Mouse (Mus musculus) kidney, embryonic 14.5 days (tissue): ENCODE results near the gene Rs1. TPM values are rescaled to one million over a fixed set of nuclear protein-coding genes. Genes with fewer than 3 reads are reported as not detected.
A peak's percentile ranks its signal among the peaks of the same experiment; 100 is the strongest.
"Not testable (repeated sequence)": the region's sequence is repeated elsewhere in the genome, so short reads cannot be mapped to it uniquely, and the experiment has no call there.

ENCODE experiments used
- ATAC-seq: fragments of 200-750 bp; cut with Nextera tagmentation; 2 replicates; pipeline ENCODE4 v1.8.0; 2017; ENCODE audit warnings: moderate number of reproducible peaks, mild to moderate bottlenecking, moderate TSS enrichment, moderate library complexity; ENCODE audit not compliant: low FRiP score, low TSS enrichment
- H3K27ac ChIP-seq: fragments of 300-500 bp; sonication (generic); 2 replicates; pipeline ENCODE4 v1.5.1; 2014; ENCODE audit warnings: low read depth, mild to moderate bottlenecking, low read length, moderate library complexity, mixed read lengths
- H3K27me3 ChIP-seq: fragments of 300-500 bp; sonication (generic); 2 replicates; pipeline ENCODE4 v1.6.1; 2014; ENCODE audit warnings: mild to moderate bottlenecking, low read length; ENCODE audit not compliant: control insufficient read depth, insufficient read depth
- H3K36me3 ChIP-seq: fragments of 300-500 bp; sonication (generic); 2 replicates; pipeline ENCODE4 v1.6.1; 2014; ENCODE audit warnings: low read length, mixed read lengths; ENCODE audit not compliant: control insufficient read depth, insufficient read depth
- H3K4me1 ChIP-seq: fragments of 300-500 bp; sonication (generic); 2 replicates; pipeline ENCODE4 v1.6.1; 2014; ENCODE audit warnings: low read length, mixed read lengths; ENCODE audit not compliant: control insufficient read depth, insufficient read depth
- H3K4me2 ChIP-seq: fragments of 300-500 bp; sonication (generic); replicated peaks from 2 replicates; pipeline ENCODE4 v1.6.1; 2014; ENCODE audit warnings: low read depth, mild to moderate bottlenecking, low read length
- H3K4me3 ChIP-seq: fragments of 300-500 bp; sonication (generic); 2 replicates; pipeline ENCODE4 v1.5.1; 2014; ENCODE audit warnings: mild to moderate bottlenecking, low read length
- H3K9ac ChIP-seq: fragments of 300-500 bp; sonication (generic); 2 replicates; pipeline ENCODE4 v1.6.1; 2014; ENCODE audit warnings: low read depth, mild to moderate bottlenecking, low read length, moderate library complexity
- H3K9me3 ChIP-seq: fragments of 300-500 bp; sonication (generic); 2 replicates; pipeline ENCODE4 v1.6.1; 2016; ENCODE audit warnings: low read length; ENCODE audit not compliant: control insufficient read depth
- WGBS: fragments of 180-500 bp; shearing (Covaris S2); extraction: QIAGEN DNeasy Blood & Tissue Kit; methylation state at CpG from one replicate; pipeline ENCODE4 v1.1.7; 2014; 5-methylcytosine and 5-hydroxymethylcytosine counted together
- polyA plus RNA-seq: library from polyadenylated mRNA; unstranded; fragments of >200 nt; fragmentation: Nextera tagmentation; extraction: Ambion mirVana; gene quantifications from 2 replicates; pipeline ENCODE4 v1.2.1, GENCODE M21; 2014

Rs1 gene
- 0.05 TPM in 1 of 2 replicates, not detected in the other for polyA plus RNA-seq

GRCm38 (mm10) chrX:160767713-160768112 is at the start of gene Rs1:
Gene Rs1 (plus strand): TSS chrX:160768013.
- no peak for ATAC-seq
- Histone ChIP-seq H3K27me3 (no peaks in the 10 kb centered on the region), H3K27ac (no peak within 1 kb of the TSS), H3K4me3 (peak within 1 kb of the TSS; percentile 45; the same call in 1 of the 2 replicates), H3K36me3 (no peaks in the 10 kb centered on the region), H3K4me1 (no peaks in the 10 kb centered on the region), H3K9me3 (no peaks in the 10 kb centered on the region), H3K4me2 (peak within 1 kb of the TSS; percentile 35; the same call in 1 of the 2 replicates), H3K9ac (no peak within 1 kb of the TSS)
- WGBS = 83% methylated on average over 2 of the region's 2 CpGs

GRCm38 (mm10) chrX:160735650-160736049 is 32.2 kb upstream of the Rs1 start, which contains the start of gene Ppef1:
Gene Ppef1 (minus strand): TSS chrX:160735765.
- ATAC-seq = no peak
- Histone ChIP-seq H3K27ac (no peak within 1 kb of the TSS), H3K4me2 (no peak within 1 kb of the TSS), H3K36me3 (no peaks in the 10 kb centered on the region), H3K27me3 (no peaks in the 10 kb centered on the region), H3K9me3 (no peaks in the 10 kb centered on the region), H3K9ac (no peak within 1 kb of the TSS), H3K4me3 (no peak within 1 kb of the TSS), H3K4me1 (no peaks in the 10 kb centered on the region)
- 74% methylated on average over 5 of the region's 5 CpGs for WGBS

GRCm38 (mm10) chrX:160745399-160745798 is 22.4 kb upstream of the Rs1 start:
- Histone ChIP-seq H3K4me2 (no peak overlapping the region), H3K27ac (no peak overlapping the region), H3K9ac (no peak overlapping the region), H3K27me3 (no peaks in the 10 kb centered on the region), H3K36me3 (no peaks in the 10 kb centered on the region), H3K9me3 (no peaks in the 10 kb centered on the region), H3K4me3 (no peak overlapping the region), H3K4me1 (no peaks in the 10 kb centered on the region)
- 69% methylated on average over 1 of the region's 1 CpGs for WGBS
- no peak for ATAC-seq

- Histone ChIP-seq H3K27ac (no peak overlapping the region), H3K27me3 (no peaks in the 10 kb centered on the region), H3K4me1 (no peaks in the 10 kb centered on the region), H3K36me3 (no peaks in the 10 kb centered on the region), H3K4me2 (no peak overlapping the region), H3K4me3 (no peak overlapping the region), H3K9ac (no peak overlapping the region), H3K9me3 (no peaks in the 10 kb centered on the region)
- ATAC-seq = no peak
- 82% methylated on average over 1 of the region's 1 CpGs for WGBS
Observed at GRCm38 (mm10) chrX:160748653-160749052, 19.2 kb upstream of the Rs1 start.

- Histone ChIP-seq H3K9ac (no peak overlapping the region), H3K27me3 (no peaks in the 10 kb centered on the region), H3K4me2 (no peak overlapping the region), H3K27ac (no peak overlapping the region), H3K4me1 (no peaks in the 10 kb centered on the region), H3K4me3 (no peak overlapping the region), H3K9me3 (no peaks in the 10 kb centered on the region), H3K36me3 (no peaks in the 10 kb centered on the region)
- ATAC-seq = no peak
- 85% methylated on average over 8 of the region's 8 CpGs for WGBS
Observed at GRCm38 (mm10) chrX:160750808-160751207, 17.0 kb upstream of the Rs1 start.

- no peaks in the 10 kb centered on the region for H3K27me3 ChIP-seq
Observed at GRCm38 (mm10) chrX:160765389-160766232, 2.2 kb upstream of the Rs1 start.

GRCm38 (mm10) chrX:160766233-160766616 is 1.6 kb upstream of the Rs1 start:
- Histone ChIP-seq H3K4me3 (peak overlapping the region; percentile 45), H3K9ac (no peak overlapping the region), H3K27me3 (no peaks in the 10 kb centered on the region), H3K27ac (no peak overlapping the region), H3K9me3 (no peaks in the 10 kb centered on the region), H3K36me3 (no peaks in the 10 kb centered on the region), H3K4me1 (no peaks in the 10 kb centered on the region), H3K4me2 (peak overlapping the region; percentile 35)
- peak; percentile 86 for ATAC-seq
- WGBS = 41% methylated on average over 15 of the region's 15 CpGs

More at GRCm38 (mm10) chrX:160765389-160766232, 2.2 kb upstream of the Rs1 start:
- Histone ChIP-seq H3K36me3 (no peaks in the 10 kb centered on the region), H3K27ac (no peak overlapping the region), H3K4me3 (peak overlapping the region; percentile 45), H3K9me3 (no peaks in the 10 kb centered on the region), H3K4me1 (no peaks in the 10 kb centered on the region), H3K4me2 (peak overlapping the region; percentile 31), H3K9ac (no peak overlapping the region)
- peak; percentile 98 for ATAC-seq
- 28% methylated on average over 30 of the region's 30 CpGs for WGBS

- not testable (repeated sequence) for H3K27me3 ChIP-seq, ATAC-seq, H3K4me3 ChIP-seq, H3K4me1 ChIP-seq, H3K27ac ChIP-seq, H3K4me2 ChIP-seq, H3K9ac ChIP-seq, H3K9me3 ChIP-seq, H3K36me3 ChIP-seq
- 86% methylated on average over 5 of the region's 5 CpGs for WGBS
Observed at GRCm38 (mm10) chrX:160769622-160770021, 1.8 kb downstream of the Rs1 start.

GRCm38 (mm10) chrX:160773033-160773432 is 5.2 kb downstream of the Rs1 start:
- H3K9ac ChIP-seq = no peak overlapping the region
- no peaks in the 10 kb centered on the region for H3K9me3 ChIP-seq
- H3K36me3 ChIP-seq = no peaks in the 10 kb centered on the region
- no peak overlapping the region for H3K27ac ChIP-seq
- H3K27me3 ChIP-seq = peaks cover 3% of the 10 kb centered on the region; the same call in 1 of the 2 replicates
- no peaks in the 10 kb centered on the region for H3K4me1 ChIP-seq
- no peak overlapping the region for H3K4me2 ChIP-seq
- 23% methylated on average over 1 of the region's 1 CpGs for WGBS
- no peak overlapping the region for H3K4me3 ChIP-seq
- no peak for ATAC-seq
